Mouse (Mus musculus) layer of hippocampus, adult 9-10 months (tissue): Measurements from ENCODE around the gene Fth1.
"Not testable (repeated sequence)": the region's sequence is repeated elsewhere in the genome, so short reads cannot be mapped to it uniquely, and the experiment has no call there.

Source experiments
- DNase-seq: peaks from one replicate; pipeline ENCODE4 v3.0.0; 2022; ENCODE audit warnings: low spot score

The Fth1 gene

DNA sequence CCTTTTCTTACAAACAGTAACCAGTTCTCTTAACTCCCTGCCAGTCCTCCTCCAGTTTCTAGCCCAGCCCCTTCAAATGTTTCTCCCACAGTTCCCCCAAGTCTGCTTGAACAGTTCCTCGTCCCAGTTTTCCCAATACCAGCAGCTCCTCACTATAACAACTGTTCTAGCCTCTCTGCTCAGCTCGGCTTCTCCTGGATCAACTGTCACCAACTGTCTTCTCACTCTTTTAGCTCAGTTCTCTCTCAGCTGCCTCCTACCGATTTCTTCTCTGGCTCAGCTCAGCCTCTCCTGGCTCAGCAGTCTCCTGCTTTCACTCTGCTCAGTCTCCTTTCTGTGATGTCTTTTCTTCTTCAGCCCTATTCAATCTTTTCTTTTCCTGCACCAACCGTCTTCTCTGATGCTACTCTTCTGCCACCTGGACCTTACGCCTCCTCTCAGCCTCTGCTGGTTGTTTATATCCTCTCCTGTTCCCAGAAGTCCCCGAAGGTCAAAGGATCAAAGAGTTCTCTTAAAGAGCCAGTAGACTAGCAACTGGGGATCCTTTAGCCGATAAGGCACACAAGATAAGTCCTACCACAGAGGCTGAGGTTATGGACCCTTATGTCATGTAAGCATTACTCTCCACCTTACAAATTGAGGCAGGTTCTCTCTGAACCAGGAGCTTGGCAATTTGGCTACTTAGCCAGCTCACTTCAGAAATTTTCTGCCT, 16.0 kb upstream of the Fth1 start:
- no peak for DNase-seq

DNA sequence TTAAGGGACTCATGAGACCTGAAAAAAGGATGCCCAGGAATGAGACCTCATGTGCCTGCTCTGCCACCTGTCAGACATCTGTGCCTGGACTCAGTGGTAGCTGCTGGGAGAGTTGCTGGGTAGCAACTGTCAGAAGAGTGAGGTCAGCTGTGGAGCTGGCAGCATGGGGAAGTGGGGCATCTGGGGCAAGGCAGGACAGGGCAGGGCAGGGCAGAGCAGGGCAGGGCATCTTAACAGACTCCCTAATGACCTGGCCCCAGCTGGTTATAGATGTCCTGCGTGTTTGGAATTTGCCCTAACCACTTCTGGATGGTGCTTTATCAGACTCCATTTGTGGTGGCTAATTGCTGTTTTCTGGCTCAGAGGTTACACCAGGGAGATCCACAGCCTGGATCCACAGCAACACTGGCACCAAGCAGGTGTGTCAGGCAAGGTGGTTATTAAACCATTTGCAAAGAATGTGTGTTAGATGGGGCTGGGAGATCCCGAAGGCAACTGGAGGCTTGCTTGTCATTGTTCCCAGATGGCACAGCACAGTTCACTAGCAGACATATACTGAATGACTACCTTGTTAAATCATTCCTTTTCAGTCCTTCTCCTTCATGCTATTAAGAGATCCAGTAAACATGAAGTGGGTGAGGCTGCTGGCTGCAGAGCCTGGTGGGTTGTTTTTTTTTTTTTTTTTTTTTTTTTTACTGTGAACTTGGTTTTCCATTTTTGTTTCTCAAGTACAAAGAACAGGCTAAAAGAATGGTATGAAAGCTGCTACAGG, 14.1 kb upstream of the Fth1 start:
- no peak for DNase-seq

DNA sequence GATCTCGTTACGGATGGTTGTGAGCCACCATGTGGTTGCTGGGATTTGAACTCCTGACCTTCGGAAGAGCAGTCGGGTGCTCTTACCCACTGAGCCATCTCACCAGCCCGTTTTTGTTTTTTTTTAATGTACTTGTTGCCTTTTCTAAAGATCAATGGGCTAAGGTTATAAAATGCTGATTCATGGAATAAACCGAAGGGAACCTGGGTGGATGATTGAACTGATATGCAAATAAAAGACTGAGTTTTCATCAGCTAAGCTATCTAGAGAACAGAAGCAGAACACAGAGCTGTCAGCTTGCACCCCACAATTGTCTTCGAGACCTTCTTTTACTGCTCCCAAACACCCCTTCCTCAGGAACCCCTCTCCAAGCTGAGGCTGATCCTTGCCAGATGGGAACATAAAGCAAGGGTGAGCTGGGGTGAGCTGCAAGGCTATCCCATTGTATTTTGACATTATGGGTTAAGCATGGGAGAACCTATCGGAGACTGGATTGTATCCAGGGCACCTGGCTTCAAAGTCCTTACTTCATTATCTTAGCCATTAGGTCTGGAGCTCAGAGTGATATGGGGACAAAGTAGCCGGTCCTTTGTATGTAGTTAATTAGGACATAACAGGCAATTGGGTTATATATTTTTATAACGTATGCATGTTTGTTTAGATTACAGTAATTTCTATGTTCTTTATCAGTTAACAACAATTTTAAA, 12.2 kb upstream of the Fth1 start:
- no peak for DNase-seq

DNA sequence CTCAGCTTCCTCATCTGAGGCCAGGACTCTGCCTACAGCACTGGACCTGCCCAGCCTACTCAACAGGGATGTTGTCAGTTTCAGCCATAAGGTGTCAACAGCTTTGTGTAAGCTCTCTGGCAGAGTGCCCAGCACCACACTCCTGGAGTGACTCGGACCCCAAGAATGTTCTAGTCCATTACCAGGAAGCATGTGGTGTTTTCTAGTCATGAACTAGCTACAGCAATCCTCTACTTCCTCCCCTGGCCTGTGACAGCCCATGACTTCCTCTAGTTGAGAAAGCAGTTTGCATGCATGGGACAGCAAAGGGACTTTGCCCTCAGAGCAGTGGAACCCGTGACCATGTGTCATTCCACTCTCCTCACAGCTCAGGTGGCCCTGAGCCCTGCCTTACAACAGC, 5.5 kb upstream of the Fth1 start:
- DNase-seq: not testable (repeated sequence)

DNA sequence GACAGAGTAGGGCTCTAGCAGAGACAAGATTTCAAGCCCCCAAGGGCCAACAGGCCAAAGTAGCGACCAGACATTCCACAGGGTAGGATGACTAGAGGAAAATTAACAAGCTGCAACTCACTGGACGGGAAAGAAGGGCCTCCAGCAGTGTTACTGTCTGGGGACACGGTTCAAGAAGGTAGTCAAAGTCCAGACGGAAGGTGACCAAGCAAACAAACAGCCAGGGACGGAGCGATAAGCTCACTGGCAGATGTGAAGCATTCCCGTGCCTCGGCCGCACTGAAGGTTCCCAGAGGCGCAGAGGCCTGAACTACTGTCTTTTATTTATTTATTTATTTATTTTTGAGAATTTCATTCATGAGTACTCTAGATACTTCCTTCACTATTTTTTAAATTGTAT, 3.3 kb upstream of the Fth1 start:
- DNase-seq: no peak

DNA sequence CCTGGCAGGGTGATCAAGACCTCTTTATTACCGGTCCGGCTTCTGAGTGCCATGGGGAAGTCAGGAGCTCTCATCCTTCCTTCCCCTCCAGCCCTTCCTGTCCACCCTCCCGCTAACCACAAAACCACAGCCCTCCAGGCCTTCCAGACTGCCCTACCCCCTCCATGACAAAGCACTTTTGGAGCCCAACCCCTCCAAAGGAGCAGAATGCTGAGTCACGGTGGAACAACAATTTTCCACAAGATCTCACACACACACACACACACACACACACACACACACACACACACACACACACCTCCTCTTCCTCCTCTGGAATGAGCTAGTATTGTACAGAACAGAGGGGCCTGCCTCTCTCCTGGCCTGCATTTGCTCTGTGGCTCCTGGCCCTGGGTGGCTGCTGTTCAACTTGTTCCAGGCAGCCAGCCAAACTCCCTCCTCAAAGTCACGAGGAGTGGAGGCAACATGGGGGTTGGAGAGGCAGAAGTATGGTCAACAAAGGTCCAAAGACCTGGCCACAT, 1.9 kb upstream of the Fth1 start:
- DNase-seq: no peak

DNA sequence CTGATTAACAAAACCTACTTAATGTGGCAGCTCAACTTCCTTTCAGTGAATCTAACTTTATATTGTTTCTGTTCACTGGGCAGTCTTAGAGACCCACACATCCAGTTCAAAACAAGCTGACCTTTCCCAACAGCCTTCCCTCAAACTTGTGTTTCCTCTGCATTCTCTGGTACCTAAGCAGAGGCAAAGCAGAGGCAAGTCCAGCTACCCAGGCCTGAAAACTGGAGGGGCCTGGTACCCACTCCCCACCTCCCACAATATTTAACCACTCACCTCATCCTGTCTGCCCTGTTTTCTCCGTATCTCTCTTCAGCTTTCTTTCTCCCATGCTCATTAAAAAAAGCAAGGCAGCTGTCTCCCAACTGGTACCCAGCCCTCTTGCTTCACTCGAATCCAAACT, 1.2 kb upstream of the Fth1 start:
- DNase-seq: no peak

DNA sequence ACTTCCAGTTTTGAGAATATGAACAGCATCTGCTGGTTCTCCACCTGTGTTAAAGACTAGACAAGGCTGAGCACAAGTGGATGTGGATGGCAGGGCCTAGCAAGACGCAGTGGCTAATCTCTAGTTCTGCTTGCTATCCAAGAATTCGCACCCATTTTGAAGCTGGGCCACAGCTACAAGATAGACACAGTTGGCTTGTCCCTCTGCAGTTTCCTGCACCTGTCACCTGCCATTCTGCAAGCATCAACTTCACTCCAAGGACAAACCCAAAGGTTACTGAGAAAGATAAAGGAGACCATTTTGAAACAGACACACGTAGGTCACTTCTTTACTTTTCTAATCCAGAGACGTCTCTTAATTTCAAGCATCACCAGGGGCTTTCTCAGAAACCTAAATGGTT, 1.2 kb downstream of the Fth1 start:
- no peak for DNase-seq

DNA sequence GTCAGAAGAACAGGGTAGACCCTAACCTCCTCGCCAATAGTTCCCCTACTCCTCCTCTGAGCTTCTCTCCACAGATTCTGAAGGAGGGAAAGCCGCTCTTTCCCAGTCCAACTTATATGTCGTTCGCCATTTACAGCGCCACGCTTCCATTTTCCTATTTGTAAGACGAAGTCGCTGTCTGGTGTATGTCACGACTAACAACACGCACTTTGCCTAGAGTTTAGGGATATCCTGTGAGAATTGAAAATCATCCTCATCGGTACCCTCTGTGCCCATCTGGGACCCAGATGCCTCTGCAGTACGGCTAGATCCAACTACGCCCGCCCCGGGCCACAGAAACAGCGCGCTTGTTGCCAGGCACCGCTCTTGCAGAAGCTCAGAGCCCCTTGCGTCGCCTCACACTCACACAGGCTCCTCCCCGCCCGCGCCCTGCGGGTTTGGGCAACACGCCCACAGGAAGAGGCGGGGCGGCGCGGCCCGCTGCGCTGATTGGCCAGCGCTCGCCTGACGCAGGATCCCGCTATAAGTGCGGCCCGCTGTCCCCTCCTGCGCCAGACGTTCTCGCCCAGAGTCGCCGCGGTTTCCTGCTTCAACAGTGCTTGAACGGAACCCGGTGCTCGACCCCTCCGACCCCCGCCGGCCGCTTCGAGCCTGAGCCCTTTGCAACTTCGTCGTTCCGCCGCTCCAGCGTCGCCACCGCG, 1.9 kb downstream of the Fth1 start:
- DNase-seq: peak; percentile 90

DNA sequence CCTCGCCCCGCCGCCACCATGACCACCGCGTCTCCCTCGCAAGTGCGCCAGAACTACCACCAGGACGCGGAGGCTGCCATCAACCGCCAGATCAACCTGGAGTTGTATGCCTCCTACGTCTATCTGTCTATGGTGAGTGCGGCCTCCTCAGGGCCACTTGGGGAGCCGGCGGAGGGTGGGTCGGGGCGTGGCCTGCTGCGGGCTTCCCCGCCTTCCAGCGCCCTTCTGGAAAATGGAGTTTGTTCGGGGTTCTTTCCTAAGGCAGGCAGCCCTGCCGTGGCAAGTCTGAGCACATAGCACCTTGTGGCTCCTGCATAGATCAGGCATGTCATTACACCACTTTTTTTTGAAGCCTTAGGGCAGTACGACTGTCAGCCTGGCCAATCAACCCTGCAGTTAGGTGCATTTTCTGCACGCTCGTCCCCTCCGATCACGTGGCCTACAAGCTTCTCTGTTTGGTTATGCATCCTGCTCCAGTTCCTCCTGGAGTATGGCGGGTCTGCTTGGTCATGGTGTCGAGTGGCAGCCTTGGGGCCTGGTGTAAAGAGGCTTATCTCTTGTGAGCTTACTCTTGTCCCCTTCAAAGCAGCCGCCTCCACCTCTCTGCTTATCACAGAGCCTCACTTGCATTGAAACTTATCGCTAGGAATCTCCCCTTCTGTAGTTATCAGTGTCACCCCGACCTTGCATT, 2.6 kb downstream of the Fth1 start:
- DNase-seq: no peak

DNA sequence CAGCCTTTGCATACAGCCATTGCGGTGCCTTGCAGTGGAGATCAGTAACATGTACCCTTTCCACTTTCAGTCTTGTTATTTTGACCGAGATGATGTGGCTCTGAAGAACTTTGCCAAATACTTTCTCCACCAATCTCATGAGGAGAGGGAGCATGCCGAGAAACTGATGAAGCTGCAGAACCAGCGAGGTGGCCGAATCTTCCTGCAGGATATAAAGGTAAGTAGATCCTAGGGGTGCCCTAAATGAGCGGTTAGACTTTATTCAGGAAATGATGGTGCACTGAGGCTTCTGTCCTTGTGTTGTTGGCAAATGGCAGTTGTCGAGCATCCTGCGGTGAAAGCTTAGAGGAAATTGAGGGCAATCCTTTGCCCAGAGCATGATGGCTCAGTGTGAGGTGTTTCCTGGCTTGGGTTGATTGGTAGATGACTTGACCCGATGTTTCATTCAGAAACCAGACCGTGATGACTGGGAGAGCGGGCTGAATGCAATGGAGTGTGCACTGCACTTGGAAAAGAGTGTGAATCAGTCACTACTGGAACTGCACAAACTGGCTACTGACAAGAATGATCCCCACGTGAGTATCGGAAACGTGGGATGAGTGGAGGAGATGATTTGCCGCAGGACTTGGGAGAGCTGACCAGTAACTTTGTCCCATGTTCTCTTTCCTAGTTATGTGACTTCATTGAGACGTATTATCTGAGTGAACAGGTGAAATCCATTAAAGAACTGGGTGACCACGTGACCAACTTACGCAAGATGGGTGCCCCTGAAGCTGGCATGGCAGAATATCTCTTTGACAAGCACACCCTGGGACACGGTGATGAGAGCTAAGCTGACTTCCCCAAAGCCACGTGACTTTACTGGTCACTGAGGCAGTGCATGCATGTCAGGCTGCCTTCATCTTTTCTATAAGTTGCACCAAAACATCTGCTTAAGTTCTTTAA, 4.0 kb downstream of the Fth1 start:
- DNase-seq: no peak

DNA sequence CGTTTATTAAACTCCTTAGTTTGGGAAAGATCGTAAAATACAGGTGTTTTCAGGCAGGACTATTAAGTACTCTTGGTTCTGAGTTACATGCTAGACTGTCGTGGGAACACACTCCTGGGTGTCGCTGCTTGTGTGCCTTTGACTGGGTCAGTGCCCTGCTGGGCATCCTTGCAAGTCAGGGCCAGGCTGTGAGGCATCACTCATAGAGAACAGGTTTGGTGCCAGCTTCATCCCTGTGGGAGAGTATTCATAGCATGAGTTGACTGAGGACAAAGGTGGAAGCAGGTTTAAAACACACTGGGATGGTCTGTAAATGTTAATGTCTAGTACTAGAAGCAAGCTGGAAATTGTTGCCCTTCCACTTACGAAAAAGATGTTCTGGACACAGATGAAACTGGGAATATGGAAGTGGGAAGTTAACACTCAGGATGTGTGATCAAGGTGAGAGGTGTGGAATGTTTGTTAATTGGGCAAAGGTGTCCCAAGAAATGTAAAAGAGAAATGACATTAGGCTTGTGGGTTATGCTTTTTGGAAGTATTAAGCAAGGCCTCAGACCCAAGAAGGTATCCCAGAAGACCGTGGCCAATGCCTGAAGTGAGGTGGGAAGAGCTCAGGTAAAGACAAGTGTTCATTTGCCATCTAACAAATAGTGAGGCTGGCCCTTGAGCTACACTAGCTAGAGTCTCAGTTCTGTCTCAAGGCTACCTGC, 4.9 kb downstream of the Fth1 start:
- no peak for DNase-seq

DNA sequence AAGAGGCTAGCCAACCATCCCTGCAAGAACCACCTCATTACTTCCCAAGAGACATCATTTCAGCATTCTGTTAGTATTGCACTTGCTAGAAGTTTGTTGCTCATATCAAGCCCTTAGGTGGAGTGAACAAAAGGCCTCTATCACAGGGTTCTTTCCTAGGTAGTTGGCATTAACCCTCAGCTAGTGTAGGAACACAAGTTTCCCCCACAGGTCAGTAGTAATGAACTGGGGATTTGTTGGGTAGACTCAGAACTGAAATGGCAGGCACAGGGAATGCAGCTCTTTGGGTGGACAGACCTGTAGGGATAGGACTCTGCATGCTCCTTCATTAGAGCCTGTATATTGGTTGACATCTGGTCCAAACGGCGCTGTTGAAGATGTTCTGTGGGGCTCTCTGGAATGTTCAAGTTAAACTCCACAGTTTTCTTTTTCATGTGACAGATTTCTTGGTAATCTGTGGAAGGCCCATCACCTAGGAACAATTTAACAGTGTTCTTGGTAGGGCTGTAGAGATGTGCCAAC, 5.6 kb downstream of the Fth1 start:
- no peak for DNase-seq

DNA sequence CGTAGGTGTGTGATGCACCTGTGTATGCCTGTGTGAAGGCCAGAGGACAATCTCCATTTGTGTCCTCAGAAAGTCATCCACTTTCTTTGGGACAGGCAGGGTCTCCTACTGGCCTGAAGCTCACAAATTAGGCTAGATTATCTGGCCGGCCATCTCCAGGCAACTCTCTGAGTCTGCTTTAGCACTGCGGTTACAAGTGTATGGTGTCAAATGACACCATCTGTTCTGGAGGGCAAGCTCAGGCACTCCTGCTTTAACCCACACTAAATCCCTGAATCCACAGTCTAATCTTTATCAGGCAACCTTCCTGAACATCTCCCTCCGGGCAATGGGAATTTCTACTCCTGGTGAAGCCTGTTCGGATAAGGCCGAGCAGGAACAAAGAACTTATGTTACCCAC, 6.8 kb downstream of the Fth1 start:
- DNase-seq: no peak

DNA sequence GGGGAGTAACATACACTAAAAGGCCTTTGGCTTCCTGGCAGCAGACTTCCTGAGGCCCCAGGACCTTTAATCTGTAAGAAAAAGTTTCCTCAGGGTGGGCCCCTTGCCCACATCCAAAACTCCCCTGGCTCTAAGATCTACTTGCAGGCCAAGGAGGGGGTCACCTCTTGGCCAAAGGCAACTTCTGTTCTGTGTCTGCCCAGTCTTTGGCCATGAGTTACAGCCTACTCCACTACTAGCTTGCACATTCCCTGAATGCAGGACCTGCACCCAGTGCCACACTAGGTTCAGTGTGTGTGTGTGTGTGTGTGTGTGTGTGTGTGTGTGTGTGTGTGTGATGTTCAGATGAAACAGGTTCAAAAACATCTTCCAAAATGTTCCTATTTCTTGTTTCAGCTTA, 7.2 kb downstream of the Fth1 start:
- no peak for DNase-seq

DNA sequence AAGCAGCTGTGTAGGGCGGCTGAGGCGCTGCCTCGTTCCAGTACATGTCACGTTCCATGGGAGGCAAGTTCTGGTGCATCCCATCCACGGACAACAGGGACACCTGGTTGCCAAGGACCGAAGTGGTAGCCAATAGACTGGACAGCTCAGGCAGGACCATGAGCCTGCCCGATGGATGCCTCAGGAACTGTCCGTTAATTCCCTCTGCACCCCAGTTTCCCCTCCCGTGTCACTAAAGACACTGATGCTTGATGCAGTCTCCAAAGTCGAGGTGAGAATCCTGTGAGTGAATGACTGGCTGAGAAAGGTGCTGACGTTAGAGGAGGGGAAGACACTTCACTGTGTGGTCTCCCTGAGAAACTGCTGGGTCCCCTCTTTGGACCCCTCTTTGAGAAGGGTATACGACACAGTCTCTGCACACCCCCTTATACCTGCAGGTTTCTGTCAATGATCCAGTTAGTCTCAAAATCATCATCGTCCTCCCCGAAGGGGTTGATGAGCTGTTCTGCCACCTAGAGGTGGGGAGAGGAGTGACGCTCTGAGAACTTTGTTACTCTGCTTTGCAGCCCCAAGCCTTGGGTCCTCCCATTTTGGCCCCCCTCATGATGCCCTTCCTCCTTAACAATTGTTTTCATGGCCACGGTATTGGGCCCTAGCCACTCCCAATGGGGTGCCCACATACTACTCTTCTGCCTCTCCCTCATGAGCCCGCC, 8.9 kb downstream of the Fth1 start:
- DNase-seq: no peak

DNA sequence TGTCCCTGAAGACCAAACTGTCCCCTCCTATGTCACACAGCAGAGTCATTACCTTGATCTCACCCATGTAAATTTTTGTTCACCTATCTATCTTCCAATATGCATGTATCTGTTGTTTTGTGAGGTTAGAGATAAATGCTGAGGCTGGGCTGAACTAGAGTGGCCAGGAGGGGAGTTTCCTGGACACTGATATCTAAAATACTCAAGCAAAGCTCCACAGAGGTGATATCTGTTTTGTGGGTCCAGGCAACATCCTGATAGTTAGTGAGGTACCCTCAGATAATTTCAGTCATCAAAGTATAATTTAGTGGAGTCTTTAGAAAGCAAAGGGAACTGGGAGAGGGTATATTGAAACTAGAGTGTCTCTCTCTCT, 9.5 kb downstream of the Fth1 start:
- DNase-seq: no peak

DNA sequence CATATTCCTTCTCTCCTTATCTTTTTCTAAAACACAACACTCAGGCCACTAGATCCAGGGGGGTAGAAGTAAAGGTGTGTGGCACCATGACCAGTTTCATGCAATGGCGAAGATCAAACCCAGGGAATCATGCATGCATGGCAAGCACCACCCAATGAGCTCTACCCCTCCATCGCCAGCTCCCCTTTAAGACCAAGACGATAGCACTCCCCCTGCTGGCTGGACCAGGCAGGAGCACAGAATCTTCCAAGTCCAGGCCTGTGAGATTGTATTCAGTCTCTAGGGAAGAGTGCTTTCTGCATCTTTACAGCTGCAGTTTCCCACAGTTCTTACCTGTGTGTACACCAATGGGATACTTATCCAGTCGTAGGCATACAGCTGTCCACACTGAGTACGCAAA, 10.9 kb downstream of the Fth1 start:
- peak; percentile 68 for DNase-seq
